In the genomic region with DNA sequence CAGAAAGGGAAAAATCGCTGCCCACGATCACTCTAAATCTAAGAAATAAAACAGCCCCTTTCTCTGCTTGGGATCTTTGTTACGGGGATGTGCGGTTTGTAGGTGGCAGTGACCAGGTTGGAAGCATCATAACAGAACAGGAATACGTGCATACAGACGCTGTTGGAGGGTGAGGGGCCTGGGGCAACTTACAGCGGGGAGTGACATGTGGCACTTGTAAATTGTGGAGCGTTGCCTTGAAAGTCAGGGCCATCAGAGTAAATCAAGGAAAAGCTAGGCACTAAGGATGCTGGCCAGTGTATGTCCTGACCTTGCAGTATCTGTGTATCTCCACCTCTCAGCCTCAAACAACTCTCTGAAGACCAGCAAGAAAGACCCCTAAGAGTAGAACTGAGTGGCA, we compare ENCODE assay signal across 24 mouse cellular contexts. TPM values are rescaled to one million over a fixed set of nuclear protein-coding genes. Genes with fewer than 3 reads are reported as not detected.
DNase-seq lines count a peak whose midpoint lies in the region; ATAC-seq and TF ChIP-seq lines count a peak whose summit lies in the region.
"Had no signal": no experiment of that assay in that cellular context is flagged by ENCODE, and none has a peak within 500 bp of the region (broad histone marks: within the 10 kb centered on the region; RNA-seq: fewer than 3 reads in every experiment).

No protein-coding gene starts in this region.

- DNase-seq in heart, adult 11 months, result peak; percentile 78
- no peak for DNase-seq in lung, postnatal 0 days (ENCODE audit: low spot score)
- DNase-seq in lung, adult 18-20 months, result no peak
- no peak for DNase-seq in G1E (ENCODE audit: low spot score)
- peak; percentile 56 for DNase-seq in naive thymus-derived CD4-positive, alpha-beta T cell, adult 2 months (ENCODE audit: low read depth)
- DNase-seq in urinary bladder, postnatal 36 days (ENCODE audit: low spot score in 2 of 2), result no peak
- DNase-seq: adrenal gland, postnatal 36 days; cerebellum, adult 11 months; cerebellum, postnatal 10 days; kidney, adult 9 months; kidney, postnatal 14 days; left cerebral cortex, postnatal 4 days had no signal

- no peak for TF ChIP-seq EP300 in lung, postnatal 0 days (IDR thresholded peaks at IDR 0.05)

- H3K9ac ChIP-seq in heart, embryonic 11.5 days (ENCODE audit: low read depth, low read length), result no peak overlapping the region
- H3K9ac ChIP-seq in lung, postnatal 0 days (replicated peaks; ENCODE audit: low read depth), result no peak overlapping the region
- H3K9ac ChIP-seq: forebrain, embryonic 12.5 days; heart, embryonic 15.5 days; limb, embryonic 15.5 days; liver, embryonic 14.5 days; midbrain, embryonic 12.5 days had no signal

- no peak for ATAC-seq in heart, embryonic 11.5 days (replicated peaks; ENCODE audit: insufficient number of reproducible peaks, low FRiP score, low TSS enrichment)
- ATAC-seq in lung, postnatal 0 days, result no peak
- ATAC-seq in G1E (ENCODE audit: extremely low read depth, insufficient number of reproducible peaks, low FRiP score, poor library complexity, severe bottlenecking), result no peak
- ATAC-seq: hindbrain, embryonic 16.5 days; intestine, embryonic 16.5 days had no signal

- H3K27me3 ChIP-seq in heart, embryonic 11.5 days (ENCODE audit: control insufficient read depth, insufficient read depth, low read length), result peaks cover 23% of the 10 kb centered on the region
- H3K27me3 ChIP-seq in lung, postnatal 0 days (replicated peaks; ENCODE audit: insufficient read depth, low read length), result peaks cover 9% of the 10 kb centered on the region; the same call in 1 of the 2 replicates
- H3K27me3 ChIP-seq in G1E (ENCODE audit: insufficient read depth, low read length), result no peaks in the 10 kb centered on the region

- no peaks in the 10 kb centered on the region for H3K9me3 ChIP-seq in heart, embryonic 11.5 days (replicated peaks; ENCODE audit: control insufficient read depth, low read length)
- H3K9me3 ChIP-seq in lung, postnatal 0 days (ENCODE audit: low read length), result no peaks in the 10 kb centered on the region
- no peaks in the 10 kb centered on the region for H3K9me3 ChIP-seq in G1E (replicated peaks)
- H3K9me3 ChIP-seq: forebrain, embryonic 12.5 days; heart, embryonic 15.5 days; hindbrain, embryonic 10.5 days; limb, embryonic 15.5 days; midbrain, embryonic 12.5 days had no signal

- H3K4me2 ChIP-seq in heart, embryonic 11.5 days, result no peak overlapping the region
- no peak overlapping the region for H3K4me2 ChIP-seq in lung, postnatal 0 days (replicated peaks; ENCODE audit: low read depth, low read length)
- H3K4me2 ChIP-seq: forebrain, embryonic 12.5 days; heart, embryonic 15.5 days; limb, embryonic 15.5 days; midbrain, embryonic 12.5 days had no signal

- H3K27ac ChIP-seq in heart, embryonic 11.5 days (ENCODE audit: low read depth, low read length), result no peak overlapping the region
- peak overlapping the region; percentile 43; the same call in 1 of the 2 replicates for H3K27ac ChIP-seq in lung, postnatal 0 days (ENCODE audit: low read length)
- H3K27ac ChIP-seq: forebrain, embryonic 12.5 days; heart, embryonic 15.5 days; limb, embryonic 15.5 days; liver, embryonic 14.5 days; midbrain, embryonic 12.5 days had no signal

- 82% methylated on average over 8 of the region's 8 CpGs for WGBS in heart, embryonic 11.5 days (ENCODE audit: insufficient replicate concordance)
- WGBS in lung, postnatal 0 days, result 81% methylated on average over 8 of the region's 8 CpGs

- no peaks in the 10 kb centered on the region for H3K36me3 ChIP-seq in heart, embryonic 11.5 days (ENCODE audit: control insufficient read depth, insufficient read depth, low read length)
- no peaks in the 10 kb centered on the region for H3K36me3 ChIP-seq in lung, postnatal 0 days (ENCODE audit: insufficient read depth, low read length)
- H3K36me3 ChIP-seq in G1E (replicated peaks), result peaks cover 15% of the 10 kb centered on the region
- H3K36me3 ChIP-seq: forebrain, embryonic 12.5 days; heart, embryonic 15.5 days; hindbrain, embryonic 10.5 days; limb, embryonic 15.5 days; midbrain, embryonic 12.5 days had no signal

- H3K4me1 ChIP-seq in heart, embryonic 11.5 days (ENCODE audit: control insufficient read depth, insufficient read depth, low read length), result 0 out of 2 replicates have a peak, but pooled peaks cover 7% of the 10 kb centered on the region
- 0 out of 2 replicates have a peak, but pooled peaks cover 2% of the 10 kb centered on the region for H3K4me1 ChIP-seq in lung, postnatal 0 days (ENCODE audit: insufficient read depth, low read depth, low read length)
- H3K4me1 ChIP-seq in G1E (ENCODE audit: insufficient read depth, low read depth, low read length), result peaks cover 98% of the 10 kb centered on the region

- H3K4me3 ChIP-seq in heart, embryonic 11.5 days (ENCODE audit: low read depth, low read length), result no peak overlapping the region
- H3K4me3 ChIP-seq in lung, postnatal 0 days (ENCODE audit: low read depth, low read length), result no peak overlapping the region
- H3K4me3 ChIP-seq in G1E (ENCODE audit: low read depth, low read length), result peak overlapping the region; percentile 71
- H3K4me3 ChIP-seq: forebrain, embryonic 12.5 days; heart, embryonic 15.5 days; hindbrain, embryonic 10.5 days; limb, embryonic 15.5 days; midbrain, embryonic 12.5 days had no signal

- no peak for TF ChIP-seq CTCF in lung, postnatal 0 days (IDR thresholded peaks at IDR 0.05)
- no peak for TF ChIP-seq CTCF in G1E (IDR thresholded peaks at IDR 0.05; ENCODE audit: low read depth, low read length)

RNA-seq across cellular contexts. Expression of a gene that starts 59.9 kb away (rescaled TPM):
- polyA plus RNA-seq in heart, embryonic 11.5 days (2014; fragmentation: Nextera tagmentation; extraction: Ambion mirVana), result 0.64 and 0.90 TPM in 2 replicates
- 1.3 and 1.5 TPM in 2 replicates for polyA plus RNA-seq in lung, postnatal 0 days (2015; fragmentation: Nextera tagmentation; extraction: Ambion mirVana)
- 1.1 and 3.3 TPM in 2 replicates for total RNA-seq in G1E (2014; fragmentation: Nextera tagmentation)
- total RNA-seq in G1E (2017), result 1.0 and 1.4 TPM in 2 replicates
- polyA plus RNA-seq in G1E (2012), result 0.96 and 1.6 TPM in 2 replicates
- total RNA-seq: layer of hippocampus, adult 18-20 months; layer of hippocampus, postnatal 14 days; left cerebral cortex, adult 8-10 months had no signal

Comparison
In these comparisons a context has a peak if more than half of its experiments do, and no peak if none do; other contexts are left out.
1. DNase-seq: peak in heart, adult 11 months (single experiment) and naive thymus-derived CD4-positive, alpha-beta T cell, adult 2 months (single experiment); none in lung, postnatal 0 days (single experiment), lung, adult 18-20 months (0 of 2), G1E (single experiment) and urinary bladder, postnatal 36 days (0 of 2).